Mouse (Mus musculus) ovary, postnatal 14 days (tissue): Measurements from ENCODE around the gene Asgr1.
A peak's percentile ranks its signal among the peaks of the same experiment; 100 is the strongest.
"Not testable (repeated sequence)": the region's sequence is repeated elsewhere in the genome, so short reads cannot be mapped to it uniquely, and the experiment has no call there.

Source experiments
- DNase-seq: peaks from one replicate; pipeline ENCODE4 v3.0.0; 2022; ENCODE audit warnings: low spot score

Asgr1 gene

GRCm38 (mm10) chr11:70053898-70054570 is at the start of gene Asgr1:
Asgr1 (plus strand) TSS chr11:70054085.
- DNase-seq: no peak

GRCm38 (mm10) chr11:70005521-70005920 is 48.4 kb upstream of the Asgr1 start:
- no peak for DNase-seq

GRCm38 (mm10) chr11:70010033-70010432 is 43.9 kb upstream of the Asgr1 start:
- DNase-seq: no peak

GRCm38 (mm10) chr11:70010548-70010947 is 43.3 kb upstream of the Asgr1 start:
- no peak for DNase-seq

GRCm38 (mm10) chr11:70010961-70011360 is 42.9 kb upstream of the Asgr1 start:
- no peak for DNase-seq

- DNase-seq: no peak
These were observed 41.0 kb upstream of the Asgr1 start for GRCm38 (mm10) chr11:70012931-70013330.

- no peak for DNase-seq
These were observed 40.5 kb upstream of the Asgr1 start for GRCm38 (mm10) chr11:70013408-70013807.

- no peak for DNase-seq
These were observed 39.8 kb upstream of the Asgr1 start for GRCm38 (mm10) chr11:70014051-70014450.

- peak; percentile 72 for DNase-seq
These were observed 38.9 kb upstream of the Asgr1 start, which contains the start of gene Acadvl for GRCm38 (mm10) chr11:70014880-70015558. Acadvl (minus strand) TSS chr11:70015411.

GRCm38 (mm10) chr11:70015677-70016076 is 38.2 kb upstream of the Asgr1 start:
- DNase-seq: no peak

- not testable (repeated sequence) for DNase-seq
These were observed 37.7 kb upstream of the Asgr1 start for GRCm38 (mm10) chr11:70016177-70016576.

- no peak for DNase-seq
These were observed 37.2 kb upstream of the Asgr1 start, which contains the start of gene Dlg4 for GRCm38 (mm10) chr11:70016669-70017068. Dlg4 (plus strand) TSS chr11:70016942.

GRCm38 (mm10) chr11:70017199-70017767 is 36.6 kb upstream of the Asgr1 start:
- no peak for DNase-seq

- no peak for DNase-seq
These were observed 35.5 kb upstream of the Asgr1 start for GRCm38 (mm10) chr11:70018131-70018990.

- DNase-seq: no peak
These were observed 34.3 kb upstream of the Asgr1 start for GRCm38 (mm10) chr11:70019495-70020021.

GRCm38 (mm10) chr11:70020022-70020631 is 33.8 kb upstream of the Asgr1 start:
- DNase-seq: no peak

GRCm38 (mm10) chr11:70020731-70021263 is 33.1 kb upstream of the Asgr1 start:
- peak; percentile 58 for DNase-seq

- peak; percentile 97 for DNase-seq
These were observed 32.4 kb upstream of the Asgr1 start for GRCm38 (mm10) chr11:70021264-70022132.

- DNase-seq: no peak
These were observed 30.3 kb upstream of the Asgr1 start for GRCm38 (mm10) chr11:70023481-70024150.

GRCm38 (mm10) chr11:70024151-70024514 is 29.8 kb upstream of the Asgr1 start:
- no peak for DNase-seq
